Mouse (Mus musculus) heart, embryonic 10.5 days (tissue): ENCODE measurements around the gene Olfr1028. TPM values are rescaled to one million over a fixed set of nuclear protein-coding genes. Genes with fewer than 3 reads are reported as not detected.

Experiments used
- DNase-seq: peaks from one replicate; pipeline ENCODE4 v3.0.0-alpha.2; 2017; ENCODE audit warnings: low spot score
- H3K27ac ChIP-seq: fragments of 300-500 bp; sonication (generic); 2 replicates; pipeline ENCODE4 v1.5.1; 2016; ENCODE audit warnings: mild to moderate bottlenecking
- H3K27me3 ChIP-seq: fragments of 300-500 bp; sonication (generic); 2 replicates; pipeline ENCODE4 v1.6.1; 2016; ENCODE audit warnings: mild to moderate bottlenecking; ENCODE audit not compliant: poor library complexity, insufficient read depth, severe bottlenecking
- H3K36me3 ChIP-seq: fragments of 300-500 bp; sonication (generic); 2 replicates; pipeline ENCODE4 v1.6.1; 2016; ENCODE audit warnings: mild to moderate bottlenecking, moderate library complexity
- H3K4me1 ChIP-seq: fragments of 300-500 bp; sonication (generic); 2 replicates; pipeline ENCODE4 v1.6.1; 2016; ENCODE audit warnings: mild to moderate bottlenecking
- H3K4me3 ChIP-seq: fragments of 300-500 bp; sonication (generic); 2 replicates; pipeline ENCODE4 v1.5.1; 2016; ENCODE audit warnings: mild to moderate bottlenecking, moderate library complexity
- H3K9me3 ChIP-seq: fragments of 300-500 bp; sonication (generic); 2 replicates; pipeline ENCODE4 v1.6.1; 2016; ENCODE audit warnings: mild to moderate bottlenecking, moderate library complexity
- WGBS: fragments of 180-500 bp; shearing (Covaris S2); methylation state at CpG from one replicate; pipeline ENCODE4 v1.1.7; 2016; 5-methylcytosine and 5-hydroxymethylcytosine counted together
- polyA plus RNA-seq: library from polyadenylated mRNA; unstranded; fragments of >200 nt; fragmentation: Nextera tagmentation; extraction: Ambion mirVana; gene quantifications from 2 replicates; pipeline ENCODE4 v1.2.1, GENCODE M21; 2016

Gene Olfr1028
- polyA plus RNA-seq = not detected in 2 replicates

GRCm38 (mm10) chr2:85950137-85950536 lies at the start of gene Olfr1028:
TSS of gene Olfr1028 (plus strand) at chr2:85950437.
- no peak for DNase-seq
- Histone ChIP-seq H3K4me1 (no peaks in the 10 kb centered on the region), H3K27ac (no peak within 1 kb of the TSS), H3K4me3 (no peak within 1 kb of the TSS), H3K36me3 (no peaks in the 10 kb centered on the region), H3K27me3 (no peaks in the 10 kb centered on the region), H3K9me3 (no peaks in the 10 kb centered on the region)
- 82% methylated on average over 1 of the region's 1 CpGs for WGBS

DNA sequence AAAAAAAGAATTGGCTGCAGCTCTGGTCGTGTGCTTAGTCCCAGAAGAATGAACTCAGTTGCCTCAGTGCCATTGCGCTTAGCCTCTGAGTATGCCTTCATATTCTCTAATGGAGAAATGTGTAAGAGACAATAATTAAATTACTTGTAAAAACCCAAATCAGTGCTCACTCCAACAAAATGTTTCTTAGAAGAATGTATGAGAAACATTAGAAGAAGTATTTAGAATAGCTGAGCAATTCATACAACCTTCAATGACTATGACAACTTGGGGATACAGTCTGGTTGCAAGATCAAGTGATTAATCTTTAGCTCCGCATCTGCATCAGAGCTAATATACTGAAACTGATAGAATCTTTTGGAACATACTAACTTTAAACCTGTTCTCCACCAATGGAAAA lies 45.3 kb upstream of the Olfr1028 start, which contains the start of gene Olfr1024:
Gene Olfr1024, minus strand, starts transcription at position 101 of the 400 bp plus-strand sequence.
- Histone ChIP-seq H3K9me3 (no peaks in the 10 kb centered on the region), H3K4me1 (no peaks in the 10 kb centered on the region), H3K27ac (no peak within 1 kb of the TSS), H3K36me3 (no peaks in the 10 kb centered on the region), H3K27me3 (no peaks in the 10 kb centered on the region), H3K4me3 (no peak within 1 kb of the TSS)
- WGBS = 81% methylated on average over 3 of the region's 3 CpGs
- no peak for DNase-seq

- Histone ChIP-seq H3K4me1 (no peaks in the 10 kb centered on the region), H3K4me3 (no peak overlapping the region), H3K9me3 (no peaks in the 10 kb centered on the region), H3K36me3 (no peaks in the 10 kb centered on the region), H3K27ac (no peak overlapping the region), H3K27me3 (no peaks in the 10 kb centered on the region)
- no peak for DNase-seq
Observed at GRCm38 (mm10) chr2:85913197-85913596, 37.0 kb upstream of the Olfr1028 start.

DNA sequence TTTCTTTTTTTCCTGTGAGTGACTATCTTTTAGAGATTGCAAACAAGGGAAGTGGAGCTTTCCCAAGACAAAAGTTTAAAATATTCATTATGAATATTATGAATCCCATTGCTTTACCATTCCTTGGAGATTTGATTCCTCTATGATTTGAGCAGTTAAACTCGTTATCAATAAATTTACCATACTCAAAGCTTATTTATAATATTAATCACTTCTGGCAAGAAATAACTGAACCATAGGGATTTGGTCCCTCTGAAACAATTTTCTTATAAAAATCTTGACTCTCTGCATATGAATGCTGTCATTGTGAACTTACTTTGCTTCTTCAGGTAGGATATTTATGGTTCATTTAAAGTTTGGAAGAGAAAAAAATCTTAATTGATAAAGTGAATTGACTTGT lies 35.3 kb upstream of the Olfr1028 start, which contains the start of gene Olfr1025-ps1:
Gene Olfr1025-ps1, plus strand, starts transcription at position 301 of the 400 bp plus-strand sequence.
- Histone ChIP-seq H3K27ac (no peak within 1 kb of the TSS), H3K9me3 (no peaks in the 10 kb centered on the region), H3K27me3 (no peaks in the 10 kb centered on the region), H3K4me1 (no peaks in the 10 kb centered on the region), H3K36me3 (no peaks in the 10 kb centered on the region), H3K4me3 (no peak within 1 kb of the TSS)
- 66% methylated on average over 1 of the region's 1 CpGs for WGBS
- no peak for DNase-seq

- no peak within 1 kb of the TSS for H3K27ac ChIP-seq
- H3K4me3 ChIP-seq = no peak within 1 kb of the TSS
- H3K9me3 ChIP-seq = no peaks in the 10 kb centered on the region
- H3K4me1 ChIP-seq = no peaks in the 10 kb centered on the region
- no peaks in the 10 kb centered on the region for H3K36me3 ChIP-seq
- 78% methylated on average over 3 of the region's 3 CpGs for WGBS
- no peak for DNase-seq
- H3K27me3 ChIP-seq = no peaks in the 10 kb centered on the region
Observed at GRCm38 (mm10) chr2:85921258-85921657, 29.0 kb upstream of the Olfr1028 start, which contains the start of gene Olfr1026. TSS of gene Olfr1026 (plus strand) at chr2:85921558.

DNA sequence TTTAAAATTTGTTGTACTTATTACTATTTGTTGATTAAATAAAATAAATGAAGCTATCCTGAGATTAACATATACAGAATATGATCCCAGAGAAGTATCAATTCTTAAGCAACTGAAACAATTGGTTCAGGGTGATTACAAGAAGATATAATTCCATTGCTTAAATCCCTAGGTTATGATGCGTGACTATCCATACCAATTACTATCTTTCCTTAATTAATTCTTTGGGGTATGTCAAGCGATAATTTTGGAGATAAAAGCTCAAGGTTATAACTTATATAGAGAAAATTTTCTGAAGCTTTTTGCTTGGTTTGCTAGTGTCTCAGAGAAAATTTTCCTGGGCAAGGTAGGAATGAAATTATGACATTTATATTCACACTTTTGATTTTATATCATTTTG lies 23.4 kb downstream of the Olfr1028 start, which contains the start of gene Olfr1029:
Gene Olfr1029, plus strand, starts transcription at position 301 of the 400 bp plus-strand sequence.
- Histone ChIP-seq H3K4me1 (no peaks in the 10 kb centered on the region), H3K27ac (no peak within 1 kb of the TSS), H3K27me3 (no peaks in the 10 kb centered on the region), H3K9me3 (no peaks in the 10 kb centered on the region), H3K36me3 (no peaks in the 10 kb centered on the region), H3K4me3 (no peak within 1 kb of the TSS)
- DNase-seq = no peak
- WGBS = 73% methylated on average over 2 of the region's 2 CpGs

DNA sequence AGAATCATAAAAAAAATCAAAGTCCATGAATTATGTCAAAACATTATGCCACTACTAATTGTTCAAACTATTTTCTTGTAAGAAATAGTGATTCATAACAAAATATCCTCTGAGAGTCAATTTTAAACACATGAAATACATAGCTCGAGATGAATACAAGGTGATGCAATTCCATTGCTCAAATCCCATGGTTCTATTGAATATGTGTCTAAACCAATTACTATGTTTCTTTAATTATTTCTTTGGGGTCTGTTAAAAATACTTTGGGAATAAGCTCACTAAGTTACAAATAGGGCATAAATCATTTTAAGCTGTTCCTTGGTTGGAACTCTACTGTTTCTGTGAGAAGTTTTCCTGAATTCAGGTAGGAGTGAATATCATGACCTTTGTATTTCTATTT lies 28.7 kb downstream of the Olfr1028 start, which contains the start of gene Olfr1030:
Gene Olfr1030, plus strand, starts transcription at position 301 of the 400 bp plus-strand sequence.
- no peak for DNase-seq
- Histone ChIP-seq H3K36me3 (no peaks in the 10 kb centered on the region), H3K4me1 (no peaks in the 10 kb centered on the region), H3K4me3 (no peak within 1 kb of the TSS), H3K9me3 (no peaks in the 10 kb centered on the region), H3K27me3 (no peaks in the 10 kb centered on the region), H3K27ac (no peak within 1 kb of the TSS)
- 67% methylated on average over 1 of the region's 1 CpGs for WGBS

DNA sequence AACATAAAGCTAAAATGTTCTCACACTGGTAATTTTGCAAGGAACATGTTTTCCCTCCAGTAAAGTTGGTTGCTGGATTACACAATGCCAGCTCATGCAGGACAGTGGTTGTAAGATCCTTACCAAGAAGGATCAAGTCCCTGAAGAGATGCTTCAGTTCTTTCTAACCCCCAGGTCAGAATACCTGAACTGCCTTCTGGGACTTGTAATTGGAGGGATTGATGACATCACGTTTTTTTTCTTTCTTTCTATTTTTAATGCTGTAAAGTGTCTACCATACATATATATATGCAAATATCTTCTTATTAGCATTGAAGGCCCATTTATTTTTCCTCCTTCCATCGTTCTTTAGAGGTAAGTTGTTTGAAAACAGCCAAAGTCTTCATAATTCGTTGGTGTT lies 39.8 kb downstream of the Olfr1028 start, which contains the start of gene Olfr1031:
Gene Olfr1031, plus strand, starts transcription at position 301 of the 400 bp plus-strand sequence.
- Histone ChIP-seq H3K27me3 (no peaks in the 10 kb centered on the region), H3K9me3 (no peaks in the 10 kb centered on the region), H3K4me3 (no peak within 1 kb of the TSS), H3K36me3 (no peaks in the 10 kb centered on the region), H3K27ac (no peak within 1 kb of the TSS), H3K4me1 (no peaks in the 10 kb centered on the region)
- WGBS = 58% methylated on average over 3 of the region's 3 CpGs
- DNase-seq = no peak

Other genes starting within 250 kb of the Olfr1028 start
- gene Olfr1009, start 235.0 kb upstream of the Olfr1028 start, polyA plus RNA-seq = not detected in 2 replicates
- not detected in 2 replicates for gene Olfr1012, start 187.7 kb upstream of the Olfr1028 start, polyA plus RNA-seq
- not detected in 2 replicates for gene Olfr1013, start 183.3 kb upstream of the Olfr1028 start, polyA plus RNA-seq
- gene Olfr1014, start 177.7 kb upstream of the Olfr1028 start, polyA plus RNA-seq = not detected in 2 replicates
- not detected in 2 replicates for gene Olfr1015, start 168.4 kb upstream of the Olfr1028 start, polyA plus RNA-seq
- gene Olfr1016, start 147.9 kb upstream of the Olfr1028 start, polyA plus RNA-seq = not detected in 2 replicates
- not detected in 2 replicates for gene Olfr1018, start 132.0 kb upstream of the Olfr1028 start, polyA plus RNA-seq
- gene Olfr1019, start 105.0 kb upstream of the Olfr1028 start, polyA plus RNA-seq = not detected in 2 replicates
- not detected in 2 replicates for gene Olfr1020, start 103.4 kb upstream of the Olfr1028 start, polyA plus RNA-seq
- not detected in 2 replicates for gene Olfr1022, start 81.8 kb upstream of the Olfr1028 start, polyA plus RNA-seq
- not detected in 2 replicates for gene Olfr1023, start 64.8 kb upstream of the Olfr1028 start, polyA plus RNA-seq
- not detected in 2 replicates for gene Olfr1024, start 45.4 kb upstream of the Olfr1028 start, polyA plus RNA-seq
- not detected in 2 replicates for gene Olfr1025-ps1, start 35.2 kb upstream of the Olfr1028 start, polyA plus RNA-seq
- gene Olfr1026, start 28.9 kb upstream of the Olfr1028 start, polyA plus RNA-seq = not detected in 2 replicates
- not detected in 2 replicates for gene Olfr1029, start 23.5 kb downstream of the Olfr1028 start, polyA plus RNA-seq
- not detected in 2 replicates for gene Olfr1030, start 28.8 kb downstream of the Olfr1028 start, polyA plus RNA-seq
- gene Olfr1031, start 39.9 kb downstream of the Olfr1028 start, polyA plus RNA-seq = not detected in 2 replicates
- gene Olfr1032, start 55.1 kb downstream of the Olfr1028 start, polyA plus RNA-seq = not detected in 2 replicates
- gene Olfr1033, start 70.2 kb downstream of the Olfr1028 start, polyA plus RNA-seq = 0.21 TPM in 1 of 2 replicates, not detected in the other
- gene Olfr1034, start 95.4 kb downstream of the Olfr1028 start, polyA plus RNA-seq = not detected in 2 replicates
- gene Olfr1036, start 123.6 kb downstream of the Olfr1028 start, polyA plus RNA-seq = not detected in 2 replicates
- not detected in 2 replicates for gene Olfr1037, start 136.9 kb downstream of the Olfr1028 start, polyA plus RNA-seq
- not detected in 2 replicates for gene Olfr1039, start 185.5 kb downstream of the Olfr1028 start, polyA plus RNA-seq
- not detected in 2 replicates for gene Olfr1040, start 196.3 kb downstream of the Olfr1028 start, polyA plus RNA-seq
- not detected in 2 replicates for gene Olfr1042, start 211.4 kb downstream of the Olfr1028 start, polyA plus RNA-seq
- gene Olfr1043, start 217.1 kb downstream of the Olfr1028 start, polyA plus RNA-seq = not detected in 2 replicates
- gene Olfr1044, start 227.4 kb downstream of the Olfr1028 start, polyA plus RNA-seq = not detected in 2 replicates
- gene Olfr52, start 235.2 kb downstream of the Olfr1028 start, polyA plus RNA-seq = not detected in 2 replicates